Mouse (Mus musculus) G1E (cell line): ENCODE results near the gene Ramp3. TPM values are rescaled to one million over a fixed set of nuclear protein-coding genes. Genes with fewer than 3 reads are reported as not detected.

Source experiments
- ATAC-seq: 2 replicates; pipeline ENCODE4 v1.8.0; 2016; ENCODE audit warnings: mild to moderate bottlenecking; ENCODE audit not compliant: insufficient number of reproducible peaks, poor library complexity, low FRiP score, severe bottlenecking; ENCODE audit errors: extremely low read depth
- DNase-seq: peaks from one replicate; pipeline ENCODE4 v3.0.0; 2012; ENCODE audit warnings: low spot score
- H3K27me3 ChIP-seq: 2 replicates; pipeline ENCODE4 v1.6.1; 2012; ENCODE audit warnings: mild to moderate bottlenecking, low read length, inconsistent platforms; ENCODE audit not compliant: insufficient read depth
- H3K36me3 ChIP-seq: replicated peaks from 2 replicates; pipeline ENCODE3; 2012; ENCODE audit warnings: mild to moderate bottlenecking, inconsistent platforms
- H3K4me1 ChIP-seq: 2 replicates; pipeline ENCODE4 v1.6.1; 2012; ENCODE audit warnings: low read depth, low read length, inconsistent platforms, mixed read lengths; ENCODE audit not compliant: insufficient read depth
- H3K4me3 ChIP-seq: 2 replicates; pipeline ENCODE4 v1.5.1; 2012; ENCODE audit warnings: low read depth, mild to moderate bottlenecking, inconsistent platforms, low read length, moderate library complexity, mixed read lengths
- H3K9me3 ChIP-seq: replicated peaks from 2 replicates; pipeline ENCODE4 v1.6.1; 2012; ENCODE audit warnings: inconsistent platforms
- CTCF ChIP-seq: IDR thresholded peaks from 2 replicates; pipeline ENCODE4 v1.5.1; 2012; ENCODE audit warnings: low read depth, low read length, inconsistent platforms, mixed read lengths
- GATA1 ChIP-seq: IDR thresholded peaks from 2 replicates; pipeline ENCODE4 v1.6.1; 2012; ENCODE audit warnings: borderline replicate concordance, low read length, inconsistent platforms, mixed read lengths
- GATA2 ChIP-seq: IDR thresholded peaks from 2 replicates; pipeline ENCODE4 v1.6.1; 2012; ENCODE audit warnings: low read depth, low read length, inconsistent platforms, borderline replicate concordance
- POLR2AphosphoS5 ChIP-seq: IDR thresholded peaks from 2 replicates; pipeline ENCODE4 v1.6.1; 2012; ENCODE audit warnings: low read depth, low read length, inconsistent platforms; ENCODE audit not compliant: insufficient replicate concordance
- TAL1 ChIP-seq: conservative IDR thresholded peaks from 2 replicates; pipeline ENCODE4 v1.6.1; 2012; ENCODE audit warnings: low read depth, low read length, inconsistent platforms, mixed read lengths
- polyA plus RNA-seq: library from polyadenylated mRNA; stranded (reverse); fragments of >175 nt; gene quantifications from 2 replicates; pipeline ENCODE4 v1.2.3, GENCODE M21; 2012
- total RNA-seq, 2 experiments: library from RNA; stranded (forward) in 1 of 2; stranded (reverse) in 1 of 2; fragments of 200-1000 nt in 1 of 2; fragments of >200 nt in 1 of 2; fragmentation: Nextera tagmentation in 1 of 2; gene quantifications; 2 replicates each; pipeline ENCODE4 v1.2.3; 2014 to 2017

Ramp3 gene
- total and polyA plus RNA-seq, 3 experiments = not detected

GRCm38 (mm10) chr11:6695176-6695575, 36.9 kb downstream of the Ramp3 start:
- Histone ChIP-seq H3K4me1 (no peaks in the 10 kb centered on the region), H3K27me3 (no peaks in the 10 kb centered on the region; the same call in 1 of the 2 replicates), H3K36me3 (no peaks in the 10 kb centered on the region), H3K4me3 (no peak overlapping the region), H3K9me3 (no peaks in the 10 kb centered on the region)
- ATAC-seq (no peak), DNase-seq (no peak)
- no peak for TF ChIP-seq POLR2AphosphoS5
- no peak for TF ChIP-seq GATA1
- no peak for TF ChIP-seq CTCF
- no peak for TF ChIP-seq GATA2
- TF ChIP-seq TAL1 = no peak

GRCm38 (mm10) chr11:6696551-6696950, 38.2 kb downstream of the Ramp3 start:
- TF ChIP-seq CTCF (no peak), TAL1 (no peak), POLR2AphosphoS5 (no peak), GATA1 (no peak), GATA2 (no peak)
- ATAC-seq = no peak
- DNase-seq = no peak

GRCm38 (mm10) chr11:6697751-6698150, 39.4 kb downstream of the Ramp3 start:
- no peak for DNase-seq
- Histone ChIP-seq H3K36me3 (no peaks in the 10 kb centered on the region), H3K4me3 (no peak overlapping the region), H3K9me3 (peaks cover 3% of the 10 kb centered on the region; the same call in 1 of the 2 replicates), H3K4me1 (no peaks in the 10 kb centered on the region), H3K27me3 (peaks cover 3% of the 10 kb centered on the region; the same call in 1 of the 2 replicates)
- no peak for ATAC-seq
- TF ChIP-seq GATA1 = no peak
- no peak for TF ChIP-seq GATA2
- no peak for TF ChIP-seq POLR2AphosphoS5
- no peak for TF ChIP-seq TAL1
- no peak for TF ChIP-seq CTCF

More at GRCm38 (mm10) chr11:6696551-6696950, 38.2 kb downstream of the Ramp3 start:
- no peak overlapping the region for H3K4me3 ChIP-seq
- H3K36me3 ChIP-seq = no peaks in the 10 kb centered on the region
- H3K4me1 ChIP-seq = no peaks in the 10 kb centered on the region
- peaks cover 2% of the 10 kb centered on the region; the same call in 1 of the 2 replicates for H3K27me3 ChIP-seq
- H3K9me3 ChIP-seq = peaks cover 2% of the 10 kb centered on the region; the same call in 1 of the 2 replicates

- no peak for ATAC-seq
- TF ChIP-seq GATA2 (no peak), CTCF (no peak), TAL1 (no peak), GATA1 (no peak), POLR2AphosphoS5 (no peak)
- Histone ChIP-seq H3K36me3 (no peaks in the 10 kb centered on the region), H3K4me1 (no peaks in the 10 kb centered on the region), H3K9me3 (peaks cover 3% of the 10 kb centered on the region; the same call in 1 of the 2 replicates), H3K27me3 (peaks cover 3% of the 10 kb centered on the region; the same call in 1 of the 2 replicates), H3K4me3 (no peak overlapping the region)
- DNase-seq = no peak
These were observed 40.0 kb downstream of the Ramp3 start for GRCm38 (mm10) chr11:6698281-6698680.

- ATAC-seq = no peak
- H3K4me3 ChIP-seq = no peak overlapping the region
- peaks cover 5% of the 10 kb centered on the region; the same call in 1 of the 2 replicates for H3K27me3 ChIP-seq
- no peak for DNase-seq
- no peaks in the 10 kb centered on the region for H3K4me1 ChIP-seq
- peaks cover 3% of the 10 kb centered on the region; the same call in 1 of the 2 replicates for H3K9me3 ChIP-seq
- TF ChIP-seq POLR2AphosphoS5 (no peak), GATA2 (no peak), TAL1 (no peak)
- H3K36me3 ChIP-seq = no peaks in the 10 kb centered on the region
These were observed 43.9 kb downstream of the Ramp3 start for GRCm38 (mm10) chr11:6702258-6702657.

GRCm38 (mm10) chr11:6704851-6705250, 46.5 kb downstream of the Ramp3 start:
- no peak for TF ChIP-seq CTCF
- no peak for TF ChIP-seq POLR2AphosphoS5
- no peak for TF ChIP-seq GATA2
- no peak for TF ChIP-seq TAL1
- no peak for TF ChIP-seq GATA1
- Histone ChIP-seq H3K36me3 (no peaks in the 10 kb centered on the region), H3K27me3 (peaks cover 5% of the 10 kb centered on the region), H3K4me1 (no peaks in the 10 kb centered on the region), H3K4me3 (no peak overlapping the region), H3K9me3 (peaks cover 10% of the 10 kb centered on the region)
- DNase-seq (no peak), ATAC-seq (no peak)

GRCm38 (mm10) chr11:6705516-6705915, 47.2 kb downstream of the Ramp3 start:
- H3K27me3 ChIP-seq = peaks cover 9% of the 10 kb centered on the region
- DNase-seq (no peak), ATAC-seq (no peak)
- H3K36me3 ChIP-seq = no peaks in the 10 kb centered on the region
- H3K4me3 ChIP-seq = no peak overlapping the region
- H3K4me1 ChIP-seq = no peaks in the 10 kb centered on the region; the same call in 1 of the 2 replicates
- H3K9me3 ChIP-seq = peaks cover 11% of the 10 kb centered on the region
- TF ChIP-seq POLR2AphosphoS5 = no peak
- TF ChIP-seq CTCF = no peak
- TF ChIP-seq GATA2 = no peak
- TF ChIP-seq GATA1 = no peak
- no peak for TF ChIP-seq TAL1
